Mouse (Mus musculus): Measurements from ENCODE around the gene Fam83e. TPM values are rescaled to one million over a fixed set of nuclear protein-coding genes. Genes with fewer than 3 reads are reported as not detected.

Gene Fam83e
- total and polyA plus RNA-seq, 3 experiments = 0.43 to 1.0 TPM; not detected in 1

DNA sequence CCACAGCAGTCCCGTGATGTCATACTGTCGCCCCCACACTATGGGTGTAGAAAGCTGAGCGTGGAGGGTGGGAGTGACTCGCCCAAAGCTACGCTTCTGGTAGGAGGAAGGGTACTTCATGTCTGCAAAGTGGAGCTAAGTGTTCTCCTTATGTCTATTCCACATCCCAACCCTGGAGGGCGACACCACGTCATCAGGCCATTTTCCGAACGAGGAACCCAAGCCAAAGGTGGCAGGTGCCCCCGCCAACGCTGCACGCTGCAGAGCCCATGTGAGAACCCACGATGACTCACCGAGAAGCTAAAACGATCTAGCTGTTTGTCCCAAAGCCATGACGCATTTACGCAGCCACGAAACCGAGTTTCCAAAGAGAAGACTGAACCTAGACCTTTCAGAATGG, 21.3 kb downstream of the Fam83e start (continued):
- TF ChIP-seq ZKSCAN1 (IDR thresholded peaks at IDR 0.05; ENCODE audit: low read depth, low read length) = no peak

- peaks cover 0 to 8% of the 10 kb centered on the region in 2 experiments; a peak in 1 of 4 replicates for H3K36me3 ChIP-seq (ENCODE audit: control insufficient read depth in 1 of 2, insufficient read depth in 2 of 2, low read length in 2 of 2)
- peaks cover 0 to 16% of the 10 kb centered on the region in 2 experiments; a peak in 2 of 4 replicates for H3K4me1 ChIP-seq (ENCODE audit: control insufficient read depth in 1 of 2, insufficient read depth in 2 of 2, low read length in 2 of 2)
- TF ChIP-seq CTCF (IDR thresholded peaks at IDR 0.05 in 2 of 3, conservative IDR thresholded peaks at IDR 0.05 in 1 of 3; ENCODE audit: control insufficient read depth in 1 of 3, insufficient read depth in 1 of 3, low read depth in 2 of 3, low read length in 3 of 3, poor library complexity in 1 of 3, severe bottlenecking in 1 of 3) (no peak), SIN3A (IDR thresholded peaks at IDR 0.05; ENCODE audit: low read length) (no peak), TAL1 (IDR thresholded peaks at IDR 0.05; ENCODE audit: low read length) (no peak), CHD2 (IDR thresholded peaks at IDR 0.05; ENCODE audit: low read length) (peak; percentile 93), GABPA (IDR thresholded peaks at IDR 0.05; ENCODE audit: low read depth, low read length) (no peak)
- no peak overlapping the region for H3K4me3 ChIP-seq (ENCODE audit: control insufficient read depth in 1 of 2, insufficient read depth in 1 of 2, low read depth in 2 of 2, low read length in 2 of 2)
- no peak overlapping the region for H3K27ac ChIP-seq (ENCODE audit: control insufficient read depth, low read depth, low read length)
- no peaks in the 10 kb centered on the region for H3K9me3 ChIP-seq (replicated peaks; ENCODE audit: insufficient read depth, low read length)
- no peaks in the 10 kb centered on the region for H3K27me3 ChIP-seq (ENCODE audit: control insufficient read depth in 1 of 2, insufficient read depth in 2 of 2, low read length in 2 of 2)
- H3K79me2 ChIP-seq (ENCODE audit: control insufficient read depth, insufficient read depth, low read length, poor library complexity) = no peaks in the 10 kb centered on the region
- H3K9ac ChIP-seq (ENCODE audit: control insufficient read depth, low read depth, low read length, poor library complexity, severe bottlenecking) = no peak overlapping the region
- DNase-seq (ENCODE audit: low read depth, low spot score) = peak; percentile 78
These were observed 23.4 kb downstream of the Fam83e start for GRCm38 (mm10) chr7:45744387-45744786.

DNA sequence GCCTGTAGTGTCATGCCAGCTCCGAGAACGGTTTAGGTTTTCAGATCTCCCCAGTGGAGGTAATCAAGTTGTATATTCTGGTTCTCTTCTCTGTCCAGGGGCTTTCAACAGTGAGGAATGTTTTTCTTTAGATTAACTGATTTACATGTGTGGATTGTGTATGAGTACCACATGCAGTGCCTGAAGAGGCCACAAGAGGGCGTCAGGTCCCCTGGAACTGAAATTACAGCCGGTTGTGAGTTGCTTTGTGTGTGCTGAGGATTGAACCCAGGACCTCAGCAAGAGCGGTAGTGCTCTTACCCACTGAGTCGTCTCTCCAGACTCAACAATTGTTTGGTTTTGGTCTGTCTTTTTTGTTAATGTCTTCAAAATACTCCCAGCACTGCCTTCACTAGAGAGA, 25.5 kb downstream of the Fam83e start:
- peak; percentile 56 for TF ChIP-seq RAD21 (IDR thresholded peaks at IDR 0.05; ENCODE audit: low read depth, low read length)
- peak; percentile 78 for TF ChIP-seq SMC3 (IDR thresholded peaks at IDR 0.05; ENCODE audit: low read depth, low read length)
- TF ChIP-seq CTCF (IDR thresholded peaks at IDR 0.05 in 2 of 3, conservative IDR thresholded peaks at IDR 0.05 in 1 of 3; ENCODE audit: control insufficient read depth in 1 of 3, insufficient read depth in 1 of 3, low read depth in 2 of 3, low read length in 3 of 3, poor library complexity in 1 of 3, severe bottlenecking in 1 of 3) = peak; percentile 66 to 81 (median 77)
- TF ChIP-seq ZC3H11A (IDR thresholded peaks at IDR 0.05; ENCODE audit: low read depth, low read length) = peak; percentile 38; the same call in 1 of the 2 replicates
- TF ChIP-seq ETS1 (IDR thresholded peaks at IDR 0.05; ENCODE audit: low read depth, low read length) = no peak
- TF ChIP-seq CHD2 (IDR thresholded peaks at IDR 0.05; ENCODE audit: low read length) = no peak
- no peak for TF ChIP-seq EP300 (IDR thresholded peaks at IDR 0.05; ENCODE audit: low read depth in 1 of 2, low read length in 2 of 2)
- Histone ChIP-seq H3K4me1 (ENCODE audit: control insufficient read depth in 1 of 2, insufficient read depth in 2 of 2, low read length in 2 of 2) (peaks cover 0 to 8% of the 10 kb centered on the region in 2 experiments; a peak in 2 of 4 replicates), H3K27ac (ENCODE audit: control insufficient read depth, low read depth, low read length) (no peak overlapping the region), H3K4me3 (ENCODE audit: control insufficient read depth in 1 of 2, insufficient read depth in 1 of 2, low read depth in 2 of 2, low read length in 2 of 2) (no peak overlapping the region), H3K79me2 (ENCODE audit: control insufficient read depth, insufficient read depth, low read length, poor library complexity) (no peaks in the 10 kb centered on the region), H3K9ac (ENCODE audit: control insufficient read depth, low read depth, low read length, poor library complexity, severe bottlenecking) (no peak overlapping the region), H3K27me3 (ENCODE audit: control insufficient read depth in 1 of 2, insufficient read depth in 2 of 2, low read length in 2 of 2) (no peaks in the 10 kb centered on the region), H3K36me3 (ENCODE audit: control insufficient read depth in 1 of 2, insufficient read depth in 2 of 2, low read length in 2 of 2) (peaks cover 0 to 4% of the 10 kb centered on the region in 2 experiments; a peak in 1 of 4 replicates), H3K9me3 (replicated peaks; ENCODE audit: insufficient read depth, low read length) (no peaks in the 10 kb centered on the region)
- DNase-seq (ENCODE audit: low read depth, low spot score) = peak; percentile 58

DNA sequence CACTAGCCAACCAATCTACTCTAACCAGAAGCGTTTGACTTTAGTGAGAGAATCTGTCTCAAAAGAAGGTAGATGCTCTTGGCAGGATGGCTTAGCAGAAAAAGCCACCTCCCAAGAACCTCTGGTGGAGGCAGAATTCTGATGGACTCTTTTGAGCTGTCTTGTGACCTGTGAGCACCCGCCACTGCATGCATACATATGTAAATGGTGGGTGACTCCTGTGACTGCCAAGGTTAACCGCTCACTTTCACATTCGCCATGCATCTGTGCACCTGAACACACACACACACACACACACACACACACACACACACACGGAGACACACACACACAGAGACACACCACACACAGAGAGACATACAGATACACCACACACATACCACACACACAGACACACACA, 26.4 kb downstream of the Fam83e start:
- TF ChIP-seq TAL1 (IDR thresholded peaks at IDR 0.05; ENCODE audit: low read length) = no peak
- Histone ChIP-seq H3K4me1 (ENCODE audit: control insufficient read depth in 1 of 2, insufficient read depth in 2 of 2, low read length in 2 of 2) (no peaks in the 10 kb centered on the region), H3K27me3 (ENCODE audit: control insufficient read depth in 1 of 2, insufficient read depth in 2 of 2, low read length in 2 of 2) (0 out of 4 replicates have a peak, but pooled peaks cover 0 to 2% of the 10 kb centered on the region in 2 experiments), H3K4me3 (ENCODE audit: control insufficient read depth in 1 of 2, insufficient read depth in 1 of 2, low read depth in 2 of 2, low read length in 2 of 2) (no peak overlapping the region), H3K9ac (ENCODE audit: control insufficient read depth, low read depth, low read length, poor library complexity, severe bottlenecking) (no peak overlapping the region), H3K79me2 (ENCODE audit: control insufficient read depth, insufficient read depth, low read length, poor library complexity) (no peaks in the 10 kb centered on the region), H3K9me3 (replicated peaks; ENCODE audit: insufficient read depth, low read length) (no peaks in the 10 kb centered on the region), H3K36me3 (ENCODE audit: control insufficient read depth in 1 of 2, insufficient read depth in 2 of 2, low read length in 2 of 2) (no peaks in the 10 kb centered on the region), H3K27ac (ENCODE audit: control insufficient read depth, low read depth, low read length) (no peak overlapping the region)
- no peak for DNase-seq (ENCODE audit: low read depth, low spot score)

Data from MEL (cell line).